Mouse (Mus musculus) lung, adult 2 months (tissue): ENCODE results near the gene Dusp13. TPM values are rescaled to one million over a fixed set of nuclear protein-coding genes. Genes with fewer than 3 reads are reported as not detected.

Experiments
- DNase-seq: peaks from one replicate; pipeline ENCODE4 v3.0.0; 2022
- H3K4me1 ChIP-seq: fragments of 200-500 bp; 2 replicates; pipeline ENCODE4 v1.6.1; 2011; ENCODE audit warnings: low read length; ENCODE audit not compliant: control insufficient read depth, insufficient read depth
- H3K4me3 ChIP-seq: fragments of 200-500 bp; replicated peaks from 2 replicates; pipeline ENCODE3; 2011; ENCODE audit warnings: low read depth, mild to moderate bottlenecking, control low read depth, low read length; ENCODE audit errors: extremely low read depth
- CTCF ChIP-seq: fragments of 200-500 bp; IDR thresholded peaks from 2 replicates; pipeline ENCODE4 v1.5.1; 2011; ENCODE audit warnings: mild to moderate bottlenecking, low read length, control low read depth; ENCODE audit not compliant: insufficient read depth
- POLR2A ChIP-seq: fragments of 200-500 bp; IDR thresholded peaks from 2 replicates; pipeline ENCODE4 v1.6.1; 2011; ENCODE audit warnings: low read depth, mild to moderate bottlenecking, control low read depth, low read length, borderline replicate concordance; ENCODE audit errors: extremely low read depth
- WGBS: fragments of 180-500 bp; shearing (Covaris S2); methylation state at CpG from one replicate; pipeline ENCODE4 v1.1.7; 2018; 5-methylcytosine and 5-hydroxymethylcytosine counted together
- polyA plus RNA-seq: library from polyadenylated mRNA; depleted of rRNA; stranded (reverse); fragments of >200 nt; gene quantifications from 2 replicates; pipeline ENCODE4 v1.2.3, GENCODE M21; 2012

The Dusp13 gene
- polyA plus RNA-seq, 1 experiment: 6.7 TPM

DNA sequence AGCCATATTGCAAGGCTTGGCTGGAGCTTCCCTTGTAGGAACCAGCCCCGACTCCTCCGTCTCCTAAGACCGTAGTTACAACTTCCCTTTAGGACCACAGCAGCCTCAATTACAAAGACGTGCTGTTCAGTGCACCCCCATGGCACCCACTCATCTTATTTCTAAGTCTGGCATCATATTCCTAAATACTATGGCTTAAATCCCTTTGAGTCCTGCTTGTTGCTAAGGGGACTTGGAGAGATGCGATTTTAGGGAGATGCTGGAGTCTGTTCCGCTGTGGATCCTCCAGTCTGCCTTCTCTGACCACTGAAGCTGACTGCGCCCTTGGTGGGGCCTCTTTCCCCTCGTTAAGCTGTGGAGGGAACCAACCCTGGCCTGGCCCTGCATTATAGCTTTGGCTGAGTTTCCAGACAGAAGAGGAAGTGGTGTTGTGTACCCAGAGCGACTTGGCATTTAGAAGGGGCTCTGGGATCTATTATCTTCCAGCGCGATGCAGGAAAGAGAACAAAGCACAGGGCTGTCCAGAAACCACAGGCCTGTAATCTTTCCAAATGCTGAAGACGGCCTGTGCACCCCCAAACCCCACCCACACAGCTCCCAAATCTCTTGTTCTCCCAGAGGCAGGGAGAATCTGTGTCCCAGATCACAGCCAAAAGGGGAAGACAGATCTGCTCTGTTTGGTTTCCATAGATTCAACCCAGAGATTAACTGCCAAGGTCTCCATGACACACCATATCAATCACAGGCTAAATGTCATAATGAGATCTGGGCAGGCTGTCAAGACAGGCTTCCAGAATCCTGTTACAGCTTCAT, 44.0 kb downstream of the Dusp13 start:
- peak; percentile 19 for DNase-seq
- no peak overlapping the region for H3K4me3 ChIP-seq
- TF ChIP-seq POLR2A (0 out of 2 replicates have a peak, but pooled peaks have one; percentile 9), CTCF (no peak)
- H3K4me1 ChIP-seq: peaks cover 19% of the 10 kb centered on the region
- WGBS: 37% methylated on average over 12 of the region's 12 CpGs

DNA sequence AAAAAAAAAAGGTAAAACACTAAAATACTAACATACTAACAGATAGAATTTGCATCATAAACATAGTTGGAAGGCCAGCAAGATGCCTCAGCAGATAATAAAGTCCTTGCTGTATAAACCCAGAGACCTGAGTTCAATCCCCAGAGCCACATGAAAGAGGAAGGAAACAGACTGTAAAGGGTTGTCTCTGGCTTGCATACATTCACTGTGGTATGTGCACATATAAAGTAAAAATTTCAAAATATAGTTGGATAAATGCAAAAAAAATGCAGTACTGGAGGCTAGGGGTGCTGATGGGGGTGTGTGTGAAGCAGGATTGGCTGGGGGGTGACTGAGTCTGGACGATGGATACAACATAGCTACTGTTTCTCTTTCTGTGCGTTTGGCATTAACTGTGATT, 45.5 kb downstream of the Dusp13 start:
- H3K4me1 ChIP-seq: peaks cover 19% of the 10 kb centered on the region
- no peak for DNase-seq
- WGBS: 85% methylated on average over 2 of the region's 2 CpGs
- TF ChIP-seq CTCF (no peak), POLR2A (no peak)
- no peak overlapping the region for H3K4me3 ChIP-seq

DNA sequence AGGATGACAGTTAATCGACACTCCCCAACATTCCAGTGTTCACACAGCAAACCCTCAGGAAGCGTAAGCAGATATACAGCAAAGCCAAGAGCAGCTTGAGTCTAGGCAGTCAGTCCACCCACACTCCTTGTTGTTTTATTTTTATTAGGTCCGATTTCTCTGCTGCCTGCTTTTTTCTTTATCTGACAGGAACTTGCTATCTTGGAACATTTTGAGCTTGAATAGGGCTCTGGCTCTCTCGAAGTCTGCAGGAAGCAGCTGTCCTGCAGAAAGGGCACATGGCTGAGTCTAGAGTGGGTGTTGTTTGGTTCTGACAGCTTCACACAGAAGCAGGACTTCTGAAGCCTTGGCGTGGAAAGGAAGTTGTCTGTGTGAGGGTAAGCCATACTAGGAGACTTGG, 47.7 kb downstream of the Dusp13 start:
- no peak for DNase-seq
- H3K4me1 ChIP-seq: peaks cover 16% of the 10 kb centered on the region
- 28% methylated on average over 5 of the region's 5 CpGs for WGBS
- no peak overlapping the region for H3K4me3 ChIP-seq
- TF ChIP-seq POLR2A (no peak), CTCF (no peak)

DNA sequence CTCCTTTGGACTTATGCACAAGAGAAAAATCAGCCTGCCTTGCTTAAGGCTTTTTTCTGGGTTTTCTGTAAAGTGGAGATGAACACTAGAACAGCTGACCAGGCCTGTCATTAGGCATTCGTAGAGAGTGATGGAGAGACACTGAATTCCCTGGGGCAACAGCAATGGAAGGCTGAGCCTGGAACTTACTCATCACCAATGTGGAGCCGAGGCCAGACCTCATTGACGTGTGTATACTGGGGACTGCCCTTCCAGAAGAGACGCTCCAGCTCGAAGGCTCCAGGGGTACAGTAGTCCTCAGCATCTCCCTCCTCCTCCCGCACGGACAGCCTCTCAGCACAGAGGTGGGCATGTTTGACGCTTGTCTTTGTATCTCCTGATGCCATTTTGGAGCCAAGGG, 48.3 kb downstream of the Dusp13 start:
- H3K4me3 ChIP-seq: no peak overlapping the region

DNA sequence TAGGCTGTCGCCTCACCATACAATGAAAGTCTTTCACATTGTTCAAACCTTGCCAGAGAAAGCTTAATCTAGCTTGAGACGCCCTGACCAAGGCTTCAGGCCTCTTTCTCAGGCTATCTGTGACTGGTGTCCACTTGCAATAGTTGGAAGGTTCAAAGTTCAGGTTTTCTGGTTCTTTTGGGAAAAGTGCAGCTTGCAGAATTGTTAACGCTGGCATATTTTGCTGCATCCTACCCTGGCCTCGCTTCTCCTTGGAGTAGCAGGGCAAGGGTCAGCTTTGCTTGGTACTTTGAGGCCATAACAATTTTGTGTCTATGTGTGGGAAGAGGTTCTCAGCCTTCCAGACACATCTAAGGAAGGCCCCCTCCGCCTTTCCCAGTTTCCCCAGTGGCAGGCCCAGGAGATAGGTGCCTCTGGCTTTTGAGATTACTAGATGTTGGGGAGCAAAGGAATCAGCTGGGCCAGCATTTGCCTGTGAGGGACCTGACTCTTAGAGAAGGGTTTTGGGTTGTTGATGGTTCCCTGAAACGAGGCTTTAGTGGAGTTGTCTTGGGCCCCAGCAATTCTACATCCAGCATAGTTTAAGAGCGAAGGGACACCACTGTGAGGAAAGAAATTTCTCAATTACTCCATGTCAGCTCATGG, 54.7 kb downstream of the Dusp13 start:
- TF ChIP-seq POLR2A (no peak), CTCF (no peak)

More for the DNA sequence above, 48.3 kb downstream of the Dusp13 start:
- DNase-seq: no peak
- no peak for TF ChIP-seq CTCF
- TF ChIP-seq POLR2A: no peak
- H3K4me1 ChIP-seq: peaks cover 14% of the 10 kb centered on the region
- WGBS: 81% methylated on average over 8 of the region's 8 CpGs

DNA sequence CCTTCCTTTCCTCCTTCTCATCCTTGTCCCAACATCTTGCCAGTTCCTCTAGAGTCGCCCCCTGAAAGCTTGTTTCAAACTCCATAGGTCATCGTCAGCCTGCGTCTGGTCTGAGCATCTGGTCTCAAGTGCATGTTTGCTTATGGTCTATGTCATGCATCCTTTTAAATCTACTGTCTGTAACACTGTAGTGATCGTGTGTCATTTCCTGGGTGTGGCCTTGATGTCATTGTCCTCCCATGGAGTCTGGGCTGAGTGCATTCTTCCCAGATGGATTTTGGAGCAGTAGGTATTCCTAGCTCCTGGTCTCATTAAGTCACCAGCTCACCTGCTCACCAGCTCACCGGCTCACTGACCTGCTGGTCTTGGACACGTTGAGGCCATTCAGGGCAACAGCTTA, 56.0 kb downstream of the Dusp13 start:
- Histone ChIP-seq H3K4me1 (0 out of 2 replicates have a peak, but pooled peaks cover 2% of the 10 kb centered on the region), H3K4me3 (no peak overlapping the region)
- DNase-seq: no peak
- 59% methylated on average over 6 of the region's 6 CpGs for WGBS
- TF ChIP-seq POLR2A: no peak
- TF ChIP-seq CTCF: no peak

More for the DNA sequence above, 54.7 kb downstream of the Dusp13 start:
- Histone ChIP-seq H3K4me1 (0 out of 2 replicates have a peak, but pooled peaks cover 2% of the 10 kb centered on the region), H3K4me3 (no peak overlapping the region)
- DNase-seq: no peak
- 89% methylated on average over 7 of the region's 7 CpGs for WGBS

DNA sequence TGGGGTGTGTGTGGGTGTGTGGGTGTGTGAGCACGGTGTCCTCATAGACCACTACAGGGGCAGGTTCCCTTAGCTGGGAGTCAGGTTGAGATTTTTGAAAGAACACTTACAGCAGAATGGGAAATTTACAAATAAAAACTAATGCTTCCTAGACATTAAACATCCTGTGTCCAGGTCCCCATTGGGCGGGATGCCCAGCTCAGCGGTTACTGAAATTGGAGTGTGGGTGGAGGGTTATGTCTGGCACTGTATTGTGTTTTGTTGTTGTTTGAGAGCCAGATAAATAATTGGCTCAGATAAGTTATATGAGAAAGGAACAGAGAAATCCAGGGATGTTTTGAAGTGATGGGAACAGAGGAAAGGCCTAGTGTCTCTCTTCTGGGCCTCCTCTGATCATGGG, 59.9 kb downstream of the Dusp13 start:
- 37% methylated on average over 3 of the region's 3 CpGs for WGBS
- H3K4me1 ChIP-seq: 0 out of 2 replicates have a peak, but pooled peaks cover 2% of the 10 kb centered on the region
- no peak for DNase-seq
- TF ChIP-seq CTCF (no peak), POLR2A (no peak)
- H3K4me3 ChIP-seq: no peak overlapping the region

DNA sequence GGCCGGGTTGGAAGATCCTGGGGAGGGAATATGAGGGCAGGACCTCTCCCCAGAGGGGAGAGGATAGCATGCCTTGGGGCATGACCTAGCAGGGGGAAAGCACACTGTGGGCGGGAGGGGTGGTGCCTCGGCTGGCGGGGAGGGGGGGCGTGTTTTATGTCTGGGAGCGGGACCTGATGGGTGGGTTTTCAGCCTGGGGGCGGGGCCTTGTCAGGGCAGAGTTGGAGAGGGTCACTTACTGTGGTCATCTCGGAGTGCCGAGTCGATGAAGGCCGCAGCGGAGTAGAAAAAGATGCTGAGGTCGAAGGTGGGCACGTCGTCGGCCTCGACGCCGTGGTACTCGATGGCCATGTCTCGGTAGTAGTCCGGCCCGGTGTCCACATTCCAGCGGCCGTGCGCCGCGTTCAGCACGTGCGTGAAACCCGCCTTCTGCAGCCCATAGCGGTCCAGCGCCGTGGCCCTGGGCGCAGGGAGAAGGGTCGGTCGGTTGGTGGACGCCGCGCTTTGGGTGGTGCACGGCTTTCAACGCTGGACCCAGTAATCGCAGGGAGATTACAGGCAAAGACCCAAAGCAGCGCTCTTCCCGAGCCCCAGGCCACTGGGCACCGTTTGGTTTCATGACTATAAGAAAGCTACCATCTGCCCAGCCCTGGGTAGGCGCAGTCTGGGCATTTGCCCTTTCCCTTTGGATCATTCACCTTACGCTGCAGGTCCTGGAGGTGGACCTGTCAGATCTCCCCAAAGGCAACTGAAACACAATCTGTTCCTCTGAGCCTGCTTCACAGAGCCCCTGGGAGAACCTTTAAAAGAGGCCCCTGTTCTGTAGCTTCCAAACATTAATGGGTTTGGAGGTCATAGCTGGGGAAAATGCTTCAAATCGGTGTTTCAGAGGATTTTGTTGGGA, 64.4 kb downstream of the Dusp13 start:
- 30% methylated on average over 49 of the region's 49 CpGs for WGBS
- DNase-seq: no peak
- Histone ChIP-seq H3K4me3 (peak overlapping the region; percentile 12), H3K4me1 (0 out of 2 replicates have a peak, but pooled peaks cover 2% of the 10 kb centered on the region)
- TF ChIP-seq POLR2A: no peak
- TF ChIP-seq CTCF: no peak

DNA sequence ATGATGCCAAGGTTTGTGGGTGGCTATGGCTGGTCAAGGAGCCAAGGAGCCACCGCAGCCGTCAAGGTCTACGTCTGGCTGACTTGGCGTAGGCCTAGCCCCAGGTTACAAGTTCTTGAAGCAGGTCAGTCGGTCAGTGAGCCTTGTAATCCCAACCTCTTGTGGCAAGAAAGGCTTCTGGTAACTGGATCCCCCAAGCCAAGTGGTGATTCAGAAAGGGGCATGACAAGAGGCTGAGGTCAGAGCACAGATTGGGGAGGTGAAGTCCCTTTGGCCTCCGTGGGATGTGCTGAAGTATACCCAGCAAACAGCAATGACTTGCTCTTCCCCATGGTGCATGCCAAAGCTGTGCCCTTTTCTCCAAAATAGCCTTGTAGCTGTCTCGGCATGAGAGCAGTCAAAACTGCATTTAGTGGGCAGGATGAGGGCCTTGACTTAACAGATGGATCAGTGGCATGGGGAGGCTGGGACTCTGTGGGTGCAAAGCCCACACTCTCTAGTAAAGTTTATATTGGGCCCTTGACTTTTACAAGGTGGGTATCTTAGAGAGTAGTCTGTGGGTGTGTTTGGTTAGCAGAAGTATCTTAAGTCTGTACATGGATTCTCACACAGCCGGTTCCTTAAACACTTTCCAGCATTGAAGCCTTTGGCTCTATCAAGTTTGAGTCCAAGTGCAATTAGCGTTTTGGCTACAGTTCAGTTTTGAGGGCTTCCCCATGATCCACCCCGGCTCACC, 65.4 kb downstream of the Dusp13 start:
- no peak for TF ChIP-seq CTCF
- TF ChIP-seq POLR2A: no peak
- Histone ChIP-seq H3K4me3 (no peak overlapping the region), H3K4me1 (no peaks in the 10 kb centered on the region)
- 91% methylated on average over 10 of the region's 10 CpGs for WGBS
- no peak for DNase-seq
